Mouse (Mus musculus) heart, adult 2 months (tissue): Measurements from ENCODE around the gene Slc6a20a. TPM values are rescaled to one million over a fixed set of nuclear protein-coding genes. Genes with fewer than 3 reads are reported as not detected.

ENCODE experiments used
- DNase-seq, 2 experiments: peaks; one replicate each; pipeline ENCODE4 v3.0.0; 2021
- H3K27ac ChIP-seq: fragments of 200-600 bp; 2 replicates; pipeline ENCODE4 v1.8.1; 2022
- H3K27me3 ChIP-seq: fragments of 200-500 bp; 2 replicates; pipeline ENCODE4 v1.6.1; 2012; ENCODE audit warnings: mild to moderate bottlenecking, low read length, inconsistent platforms, mixed read lengths; ENCODE audit not compliant: control insufficient read depth, insufficient read depth
- H3K36me3 ChIP-seq: fragments of 200-500 bp; 2 replicates; pipeline ENCODE4 v1.6.1; 2012; ENCODE audit warnings: low read length, inconsistent platforms; ENCODE audit not compliant: control insufficient read depth, insufficient read depth
- H3K4me1 ChIP-seq: fragments of 200-500 bp; 2 replicates; pipeline ENCODE4 v1.6.1; 2011; ENCODE audit warnings: low read length; ENCODE audit not compliant: control insufficient read depth, insufficient read depth
- H3K4me3 ChIP-seq: fragments of 200-600 bp; 2 replicates; pipeline ENCODE4 v1.8.1; 2022
- H3K79me2 ChIP-seq: fragments of 200-500 bp; replicated peaks from 2 replicates; pipeline ENCODE4 v1.6.1; 2012; ENCODE audit warnings: mild to moderate bottlenecking, inconsistent platforms, low read length, moderate library complexity, mixed read lengths; ENCODE audit not compliant: control insufficient read depth, insufficient read depth
- H3K9ac ChIP-seq: fragments of 200-500 bp; 2 replicates; pipeline ENCODE4 v1.6.1; 2012; ENCODE audit warnings: low read depth, mild to moderate bottlenecking, control low read depth, inconsistent platforms, low read length, mixed read lengths
- CTCF ChIP-seq: fragments of 200-600 bp; IDR thresholded peaks from 2 replicates; pipeline ENCODE4 v1.8.1; 2022; ENCODE audit warnings: antibody characterized with exemption, mild to moderate bottlenecking, moderate library complexity
- EP300 ChIP-seq: fragments of 200-500 bp; IDR thresholded peaks from 2 replicates; pipeline ENCODE4 v1.6.1; 2011; ENCODE audit warnings: low read depth, low read length, control low read depth; ENCODE audit not compliant: insufficient read depth
- POLR2A ChIP-seq: fragments of 200-500 bp; IDR thresholded peaks from 2 replicates; pipeline ENCODE4 v1.6.1; 2011; ENCODE audit warnings: mild to moderate bottlenecking, low read depth, low read length, control low read depth; ENCODE audit not compliant: insufficient read depth
- WGBS: fragments of 180-500 bp; shearing (Covaris S2); methylation state at CpG from one replicate; pipeline ENCODE4 v1.1.7; 2018; 5-methylcytosine and 5-hydroxymethylcytosine counted together
- intact Hi-C: fragments of 180-260 bp; cut with DNase I; formaldehyde crosslinking; loops from one replicate; pipeline ENCODE4 v1.15.1; 2025
- polyA plus RNA-seq: library from polyadenylated mRNA; depleted of rRNA; stranded (reverse); fragments of >200 nt; gene quantifications from 2 replicates; pipeline ENCODE4 v1.2.3, GENCODE M21; 2012
- total RNA-seq, 2 experiments: library from RNA; stranded (reverse); gene quantifications; 2 replicates each; pipeline ENCODE4 v1.2.3; 2021

Gene Slc6a20a
- total and polyA plus RNA-seq, 3 experiments = 0.31 TPM; not detected in 2

DNA sequence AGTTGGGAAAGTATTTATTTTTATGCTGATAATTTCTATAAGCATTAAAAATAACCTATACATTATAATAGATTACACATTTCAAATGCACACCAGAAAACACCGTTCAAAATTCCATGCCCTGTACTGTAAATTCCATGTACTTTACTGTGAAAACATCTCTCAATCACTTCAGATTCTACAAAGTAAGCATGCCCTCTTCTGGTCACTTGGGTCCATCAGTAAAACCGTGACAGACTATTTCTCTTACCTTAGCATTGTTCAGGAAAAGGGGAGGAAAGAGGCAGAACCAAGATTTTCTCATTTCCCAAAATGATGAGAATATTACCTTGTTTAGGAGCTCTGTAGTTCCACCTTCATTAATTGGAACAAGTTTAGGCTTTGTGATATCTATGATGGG, 30.5 kb upstream of the Slc6a20a start:
- H3K79me2 ChIP-seq = no peaks in the 10 kb centered on the region
- TF ChIP-seq CTCF = peak; percentile 39
- no peak for TF ChIP-seq EP300
- H3K27me3 ChIP-seq = no peaks in the 10 kb centered on the region
- H3K4me1 ChIP-seq = no peaks in the 10 kb centered on the region
- 41% methylated on average over 2 of the region's 2 CpGs for WGBS
- DNase-seq = no peak
- H3K9ac ChIP-seq = no peak overlapping the region
- intact Hi-C loops = no loop called here
- no peak overlapping the region for H3K27ac ChIP-seq
- H3K36me3 ChIP-seq = no peaks in the 10 kb centered on the region; the same call in 1 of the 2 replicates
- H3K4me3 ChIP-seq = no peak overlapping the region

DNA sequence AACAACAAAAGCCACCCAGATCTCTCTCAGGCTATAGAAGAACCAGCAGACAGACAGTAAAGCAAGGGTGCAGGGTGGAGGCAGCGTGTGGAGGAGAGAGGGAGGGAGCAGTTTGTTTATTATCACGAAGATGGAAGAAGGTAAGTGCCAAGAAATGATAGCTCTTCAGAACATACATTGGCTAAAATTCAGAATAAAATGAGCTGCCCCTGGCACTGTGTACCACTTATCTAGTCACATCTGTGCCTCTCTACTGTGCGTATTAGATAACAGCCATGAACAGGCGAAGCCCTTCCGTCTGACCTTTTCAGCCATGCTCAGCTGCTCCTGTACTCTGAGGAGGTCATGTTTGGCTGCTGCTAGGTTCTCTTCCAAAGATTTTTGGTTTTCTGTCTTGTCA, 23.1 kb upstream of the Slc6a20a start:
- Histone ChIP-seq H3K36me3 (no peaks in the 10 kb centered on the region; the same call in 1 of the 2 replicates), H3K4me1 (no peaks in the 10 kb centered on the region), H3K4me3 (no peak overlapping the region), H3K79me2 (no peaks in the 10 kb centered on the region), H3K9ac (no peak overlapping the region), H3K27me3 (no peaks in the 10 kb centered on the region), H3K27ac (no peak overlapping the region)
- TF ChIP-seq EP300 (no peak), CTCF (no peak), POLR2A (no peak)
- intact Hi-C loops = no loop called here
- 86% methylated on average over 5 of the region's 5 CpGs for WGBS
- no peak for DNase-seq

DNA sequence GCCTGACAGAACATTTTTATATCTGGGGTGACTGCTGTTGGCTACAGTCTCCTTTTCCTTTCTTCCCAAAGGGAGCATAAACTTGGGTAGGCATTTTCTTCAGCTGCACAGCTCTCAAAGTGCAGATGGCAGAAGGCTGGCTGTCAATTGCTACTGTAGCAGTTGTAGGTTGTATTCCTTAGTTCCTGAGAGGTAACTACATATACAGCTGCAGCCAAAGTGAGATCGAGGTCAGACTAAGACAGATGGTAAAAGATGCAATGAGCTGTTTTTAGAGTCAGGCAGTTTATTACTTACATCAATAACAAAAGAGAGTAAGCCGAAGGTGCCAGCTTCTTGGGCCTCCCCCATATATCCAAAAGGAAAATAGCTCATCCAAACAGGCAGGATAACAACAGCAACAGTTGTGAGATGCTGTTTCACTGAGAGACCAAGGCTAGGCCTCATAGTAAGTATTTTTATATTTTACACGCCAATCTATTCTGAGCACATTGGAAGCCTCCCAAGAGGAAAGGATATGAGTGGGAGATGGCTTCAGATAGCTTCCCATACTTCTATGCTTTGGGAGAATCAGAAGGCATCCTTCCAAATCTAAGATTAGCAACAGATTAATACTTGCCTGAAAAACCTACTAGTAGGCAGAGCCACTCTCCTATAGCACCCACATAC, 17.1 kb upstream of the Slc6a20a start:
- no peaks in the 10 kb centered on the region for H3K4me1 ChIP-seq
- DNase-seq = no peak
- H3K9ac ChIP-seq = no peak overlapping the region
- no peak overlapping the region for H3K27ac ChIP-seq
- 53% methylated on average over 3 of the region's 3 CpGs for WGBS
- H3K79me2 ChIP-seq = no peaks in the 10 kb centered on the region
- peaks cover 9% of the 10 kb centered on the region for H3K36me3 ChIP-seq
- no peak for TF ChIP-seq EP300
- TF ChIP-seq POLR2A = no peak
- no peak for TF ChIP-seq CTCF
- no peaks in the 10 kb centered on the region for H3K27me3 ChIP-seq
- no peak overlapping the region for H3K4me3 ChIP-seq
- intact Hi-C loops = no loop called here

DNA sequence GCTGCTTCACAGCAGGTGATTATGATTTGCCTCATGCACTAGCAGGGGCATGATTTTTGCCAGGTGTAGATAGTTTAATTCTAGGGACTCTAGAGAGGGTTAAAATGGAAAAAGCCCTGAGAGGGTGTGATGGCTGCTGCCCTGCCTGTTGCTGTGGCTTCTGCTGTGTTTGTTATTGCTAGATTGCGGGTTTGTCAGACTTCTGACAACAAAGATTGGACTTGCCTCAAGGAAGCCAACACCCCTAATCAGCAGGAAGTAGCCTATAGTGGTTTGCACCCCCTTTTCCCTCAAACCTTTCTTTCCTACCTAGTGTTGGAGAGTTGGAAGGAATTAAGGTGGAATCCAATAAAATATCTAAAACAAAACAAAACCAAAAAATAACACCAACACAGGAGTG, 9.5 kb upstream of the Slc6a20a start:
- Histone ChIP-seq H3K27ac (no peak overlapping the region), H3K4me3 (no peak overlapping the region), H3K4me1 (no peaks in the 10 kb centered on the region), H3K9ac (no peak overlapping the region), H3K27me3 (no peaks in the 10 kb centered on the region), H3K79me2 (no peaks in the 10 kb centered on the region), H3K36me3 (no peaks in the 10 kb centered on the region)
- 54% methylated on average over 1 of the region's 1 CpGs for WGBS
- TF ChIP-seq EP300 = no peak
- DNase-seq = no peak
- intact Hi-C loops = no loop called here

DNA sequence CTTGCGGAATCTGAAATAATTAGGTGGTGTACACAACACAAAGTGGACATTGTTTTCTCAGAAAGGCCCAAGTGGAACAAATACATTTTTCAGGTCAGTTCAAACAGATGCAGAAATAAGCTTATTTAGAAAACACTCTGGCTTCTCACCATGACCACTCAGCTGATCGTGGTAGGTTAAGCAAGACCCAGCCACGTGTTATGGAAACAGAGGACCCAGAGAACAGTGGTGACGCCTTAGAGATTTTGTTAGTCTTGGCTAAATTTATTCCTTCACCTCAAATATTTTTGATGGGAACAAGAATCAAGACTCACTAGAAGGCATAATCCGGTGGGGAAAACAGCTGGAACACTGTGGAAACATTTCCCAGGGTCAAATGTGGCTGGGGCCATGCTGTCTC, 7.5 kb upstream of the Slc6a20a start:
- no peaks in the 10 kb centered on the region for H3K36me3 ChIP-seq

DNA sequence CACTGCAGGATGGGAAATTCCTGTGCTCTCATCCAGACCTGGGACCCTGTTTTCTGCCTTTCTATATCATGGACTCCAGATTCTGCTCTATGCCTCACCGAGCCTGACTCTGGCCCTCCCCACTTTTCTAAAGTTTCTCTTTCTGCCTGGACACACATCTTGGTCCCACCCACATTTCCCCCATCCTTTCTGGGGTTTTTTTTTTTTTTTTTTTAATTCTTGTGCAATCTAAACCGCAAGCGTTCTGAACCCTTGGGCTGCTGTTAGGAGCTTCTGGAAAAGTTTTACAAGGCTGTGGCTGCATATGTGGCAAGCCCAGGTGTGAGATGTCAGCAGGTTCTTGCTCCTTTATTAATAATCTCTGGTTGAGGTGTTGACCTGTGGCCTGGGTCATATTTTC, 5.0 kb upstream of the Slc6a20a start:
- Histone ChIP-seq H3K27ac (no peak overlapping the region), H3K36me3 (no peaks in the 10 kb centered on the region), H3K79me2 (no peaks in the 10 kb centered on the region), H3K27me3 (peaks cover under 1% of the 10 kb centered on the region), H3K9ac (no peak overlapping the region), H3K4me1 (no peaks in the 10 kb centered on the region), H3K4me3 (no peak overlapping the region)
- intact Hi-C loops = no loop called here
- no peak for DNase-seq
- WGBS = 57% methylated on average over 3 of the region's 3 CpGs
- TF ChIP-seq CTCF (no peak), EP300 (no peak), POLR2A (no peak)

More for the DNA sequence above, 7.5 kb upstream of the Slc6a20a start:
- DNase-seq = no peak
- Histone ChIP-seq H3K4me1 (no peaks in the 10 kb centered on the region), H3K27ac (no peak overlapping the region), H3K79me2 (no peaks in the 10 kb centered on the region), H3K4me3 (no peak overlapping the region), H3K9ac (no peak overlapping the region), H3K27me3 (no peaks in the 10 kb centered on the region)
- WGBS = 80% methylated on average over 5 of the region's 5 CpGs
- intact Hi-C loops = no loop called here
- TF ChIP-seq POLR2A = no peak
- TF ChIP-seq EP300 = no peak
- no peak for TF ChIP-seq CTCF
